Mouse (Mus musculus) T-helper 1 cell (primary cell): ENCODE measurements around the gene Hnrnpa3.

ENCODE experiments used
- in situ Hi-C: fragments of 300-600 bp; cut with MboI, MseI; formaldehyde crosslinking; loops from one replicate; pipeline ENCODE4 v1.15.1; 2025; ENCODE audit warnings: high pct_unique_total_duplicates

The Hnrnpa3 gene

GRCm38 (mm10) chr2:75701822-75702587, 42.9 kb downstream of the Hnrnpa3 start:
- in situ Hi-C loops = loop anchor here (10.0 kb wide), 1 partner anchor 63 kb away; no protein-coding TSS in a partner anchor

- in situ Hi-C loops = loop anchor here (10.0 kb wide), 1 partner anchor 62 kb away; no protein-coding TSS in a partner anchor
These were observed 43.5 kb downstream of the Hnrnpa3 start for GRCm38 (mm10) chr2:75702588-75702976.

GRCm38 (mm10) chr2:75703375-75704181, 44.5 kb downstream of the Hnrnpa3 start:
- in situ Hi-C loops = loop anchor here (10.0 kb wide), 1 partner anchor 61 kb away; no protein-coding TSS in a partner anchor

- in situ Hi-C loops = loop anchor here (10.0 kb wide), 1 partner anchor 60 kb away; no protein-coding TSS in a partner anchor
These were observed 45.4 kb downstream of the Hnrnpa3 start, which contains the start of gene Nfe2l2 for GRCm38 (mm10) chr2:75704234-75705161. TSS of gene Nfe2l2 (minus strand) at chr2:75704641.

GRCm38 (mm10) chr2:75705162-75705752, 46.2 kb downstream of the Hnrnpa3 start:
- in situ Hi-C loops = loop anchor here (10.0 kb wide), 1 partner anchor 60 kb away; no protein-coding TSS in a partner anchor

GRCm38 (mm10) chr2:75706435-75706834, 47.4 kb downstream of the Hnrnpa3 start:
- in situ Hi-C loops = loop anchor here (10.0 kb wide), 1 partner anchor 58 kb away; no protein-coding TSS in a partner anchor

- in situ Hi-C loops = loop anchor here (10.0 kb wide), 1 partner anchor 57 kb away; no protein-coding TSS in a partner anchor
These were observed 48.4 kb downstream of the Hnrnpa3 start for GRCm38 (mm10) chr2:75707420-75707819.

- in situ Hi-C loops = no loop called here
These were observed 54.0 kb downstream of the Hnrnpa3 start for GRCm38 (mm10) chr2:75713083-75713482.

GRCm38 (mm10) chr2:75714766-75715165, 55.7 kb downstream of the Hnrnpa3 start:
- in situ Hi-C loops = no loop called here

GRCm38 (mm10) chr2:75716046-75717016, 57.3 kb downstream of the Hnrnpa3 start:
- in situ Hi-C loops = no loop called here
